Mouse (Mus musculus) myocyte (in vitro differentiated cells): ENCODE measurements around the gene Pym1.

ENCODE experiments used
- CEBPB ChIP-seq: IDR thresholded peaks from 2 replicates; pipeline ENCODE4 v1.6.1; 2011; ENCODE audit warnings: mild to moderate bottlenecking, moderate library complexity; ENCODE audit not compliant: poor library complexity, insufficient read depth, severe bottlenecking
- E2F4 ChIP-seq: IDR thresholded peaks from one replicate; pipeline ENCODE4 v1.6.1; 2011; ENCODE audit warnings: mild to moderate bottlenecking, control low read depth, moderate library complexity; ENCODE audit not compliant: insufficient read depth
- MAX ChIP-seq: IDR thresholded peaks from one replicate; pipeline ENCODE4 v1.6.1; 2011; ENCODE audit warnings: low read depth, mild to moderate bottlenecking, control low read depth
- MYOD1 ChIP-seq, 3 experiments: IDR thresholded peaks; one replicate each; pipeline ENCODE4 v1.6.1; 2011; ENCODE audit warnings: control low read depth in 2 of 3, low read depth in 2 of 3, mild to moderate bottlenecking in 2 of 3, moderate library complexity in 1 of 3; ENCODE audit not compliant: insufficient read length in 2 of 3, control insufficient read depth in 1 of 3
- MYOG ChIP-seq, 3 experiments: IDR thresholded peaks; one replicate each; pipeline ENCODE4 v1.6.1; 2011; ENCODE audit warnings: control low read depth in 2 of 3, low read depth in 2 of 3, mild to moderate bottlenecking in 2 of 3; ENCODE audit not compliant: insufficient read length in 2 of 3, control insufficient read depth in 1 of 3, insufficient read depth in 1 of 3
- POLR2A ChIP-seq: IDR thresholded peaks from one replicate; pipeline ENCODE4 v1.6.1; 2011; ENCODE audit warnings: low read depth, mild to moderate bottlenecking, control low read depth, moderate library complexity; ENCODE audit not compliant: insufficient read length
- POLR2AphosphoS2 ChIP-seq: IDR thresholded peaks from one replicate; pipeline ENCODE4 v1.6.1; 2011; ENCODE audit warnings: low read depth, control low read depth; ENCODE audit not compliant: insufficient read length
- REST ChIP-seq: IDR thresholded peaks from one replicate; pipeline ENCODE4 v1.6.1; 2011; ENCODE audit warnings: mild to moderate bottlenecking, control low read depth, moderate library complexity; ENCODE audit not compliant: insufficient read depth, insufficient read length
- SRF ChIP-seq: IDR thresholded peaks from one replicate; pipeline ENCODE4 v1.6.1; 2011; ENCODE audit warnings: low read depth; ENCODE audit not compliant: control insufficient read depth, insufficient read length
- TCF12 ChIP-seq: IDR thresholded peaks from one replicate; pipeline ENCODE4 v1.6.1; 2011; ENCODE audit warnings: mild to moderate bottlenecking, control low read depth; ENCODE audit not compliant: poor library complexity, insufficient read depth, severe bottlenecking
- USF1 ChIP-seq: IDR thresholded peaks from one replicate; pipeline ENCODE4 v1.6.1; 2011; ENCODE audit warnings: low read depth, mild to moderate bottlenecking, control low read depth, moderate library complexity

DNA sequence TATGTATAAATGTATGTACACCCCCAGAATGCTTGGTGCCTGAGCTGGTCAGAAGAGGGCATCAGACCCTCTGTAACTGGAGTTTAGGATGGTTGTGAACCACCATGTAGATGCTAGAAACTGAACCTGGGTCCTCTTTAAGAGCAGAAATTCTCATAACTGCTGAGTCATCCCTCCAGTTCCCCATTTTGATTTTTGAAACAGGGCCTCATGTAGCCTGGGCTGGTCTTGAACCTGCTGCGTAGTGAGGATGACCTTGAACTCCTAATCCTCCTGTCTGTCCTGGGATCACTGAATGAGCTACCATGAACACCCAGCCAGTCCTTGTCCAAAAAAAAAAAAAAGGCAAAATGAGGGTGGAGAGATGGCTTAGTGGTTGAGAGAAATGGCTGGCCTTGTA lies 45.6 kb downstream of the Pym1 start:
- TF ChIP-seq POLR2A, result no peak
- no peak for TF ChIP-seq MAX
- TF ChIP-seq CEBPB, result no peak
- no peak for TF ChIP-seq POLR2AphosphoS2
- TF ChIP-seq USF1, result no peak
- TF ChIP-seq MYOG (IDR thresholded peaks at IDR 0.05; ENCODE audit: control insufficient read depth in 1 of 3, insufficient read depth in 1 of 3, insufficient read length in 2 of 3, low read depth in 2 of 3), result no peak
- TF ChIP-seq TCF12, result no peak
- TF ChIP-seq E2F4, result no peak
- no peak for TF ChIP-seq SRF
- TF ChIP-seq REST, result no peak
- TF ChIP-seq MYOD1 (IDR thresholded peaks at IDR 0.05; ENCODE audit: control insufficient read depth in 1 of 3, insufficient read length in 2 of 3, low read depth in 2 of 3), result no peak
